Mouse (Mus musculus): ENCODE results near the gene Smco3. TPM values are rescaled to one million over a fixed set of nuclear protein-coding genes. Genes with fewer than 3 reads are reported as not detected.
A peak's percentile ranks its signal among the peaks of the same experiment; 100 is the strongest.

Gene Smco3
- total and polyA plus RNA-seq, 3 experiments, result 0.38 TPM; not detected in 2

DNA sequence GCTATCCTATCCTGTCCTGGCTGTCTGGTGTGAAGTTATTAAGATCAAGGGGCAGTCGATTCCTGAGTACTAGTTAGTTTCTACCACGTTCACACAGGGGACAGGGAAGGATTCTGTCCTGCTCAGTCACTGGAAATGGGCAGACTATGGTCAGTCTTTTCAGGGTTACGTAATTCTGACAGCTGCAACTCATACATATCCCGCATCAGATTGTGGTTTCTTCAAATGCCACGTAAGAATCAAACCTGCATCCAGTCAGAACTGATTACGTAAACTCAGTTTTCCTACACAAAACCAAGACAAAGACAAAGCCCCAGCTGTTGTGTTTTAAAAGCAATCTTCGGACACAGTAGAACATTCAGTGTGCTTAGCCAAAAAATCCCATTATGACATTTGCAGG lies 19.9 kb downstream of the Smco3 start:
- peaks cover 41% of the 10 kb centered on the region for H3K4me1 ChIP-seq (ENCODE audit: insufficient read depth, low read depth, low read length)
- TF ChIP-seq POLR2AphosphoS5 (IDR thresholded peaks at IDR 0.05; ENCODE audit: insufficient replicate concordance, low read depth, low read length) (no peak), CTCF (IDR thresholded peaks at IDR 0.05; ENCODE audit: low read depth, low read length) (no peak), GATA1 (IDR thresholded peaks at IDR 0.05; ENCODE audit: borderline replicate concordance, low read length) (no peak), TAL1 (conservative IDR thresholded peaks at IDR 0.05; ENCODE audit: low read depth, low read length) (no peak), GATA2 (IDR thresholded peaks at IDR 0.05; ENCODE audit: borderline replicate concordance, low read depth, low read length) (no peak)
- H3K4me3 ChIP-seq (ENCODE audit: low read depth, low read length), result no peak overlapping the region
- DNase-seq (ENCODE audit: low spot score), result no peak
- no peaks in the 10 kb centered on the region for H3K9me3 ChIP-seq (replicated peaks)
- H3K27me3 ChIP-seq (ENCODE audit: insufficient read depth, low read length), result no peaks in the 10 kb centered on the region
- H3K36me3 ChIP-seq (replicated peaks), result peaks cover 93% of the 10 kb centered on the region
- ATAC-seq (ENCODE audit: extremely low read depth, insufficient number of reproducible peaks, low FRiP score, poor library complexity, severe bottlenecking), result no peak

DNA sequence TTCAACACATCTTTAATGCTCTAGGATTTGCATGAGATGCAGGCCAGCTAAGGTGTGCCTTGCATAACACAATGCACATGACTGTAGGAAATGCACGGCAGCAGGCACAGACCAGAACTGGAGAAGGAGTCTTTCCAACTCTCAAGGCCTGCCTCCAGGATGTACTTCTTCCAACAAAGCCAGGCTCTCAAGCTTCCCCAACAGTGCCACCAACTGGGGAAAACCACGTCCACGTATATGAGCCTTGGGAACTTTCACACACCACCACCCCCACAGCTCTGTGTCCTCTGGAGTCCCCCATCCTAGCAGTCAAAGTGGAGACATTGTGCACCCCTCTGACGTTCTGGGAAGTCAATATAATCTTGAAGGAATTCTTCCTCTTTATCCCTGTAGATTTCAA lies 22.1 kb downstream of the Smco3 start:
- no peak overlapping the region for H3K4me3 ChIP-seq (ENCODE audit: low read depth, low read length)
- ATAC-seq (ENCODE audit: extremely low read depth, insufficient number of reproducible peaks, low FRiP score, poor library complexity, severe bottlenecking), result no peak
- DNase-seq (ENCODE audit: low spot score), result no peak
- no peaks in the 10 kb centered on the region for H3K27me3 ChIP-seq (ENCODE audit: insufficient read depth, low read length)
- H3K4me1 ChIP-seq (ENCODE audit: insufficient read depth, low read depth, low read length), result peaks cover 42% of the 10 kb centered on the region
- no peaks in the 10 kb centered on the region for H3K9me3 ChIP-seq (replicated peaks)
- TF ChIP-seq POLR2AphosphoS5 (IDR thresholded peaks at IDR 0.05; ENCODE audit: insufficient replicate concordance, low read depth, low read length), result no peak
- no peak for TF ChIP-seq TAL1 (conservative IDR thresholded peaks at IDR 0.05; ENCODE audit: low read depth, low read length)
- TF ChIP-seq CTCF (IDR thresholded peaks at IDR 0.05; ENCODE audit: low read depth, low read length), result no peak
- no peak for TF ChIP-seq GATA2 (IDR thresholded peaks at IDR 0.05; ENCODE audit: borderline replicate concordance, low read depth, low read length)
- no peak for TF ChIP-seq GATA1 (IDR thresholded peaks at IDR 0.05; ENCODE audit: borderline replicate concordance, low read length)
- peaks cover 80% of the 10 kb centered on the region for H3K36me3 ChIP-seq (replicated peaks)

DNA sequence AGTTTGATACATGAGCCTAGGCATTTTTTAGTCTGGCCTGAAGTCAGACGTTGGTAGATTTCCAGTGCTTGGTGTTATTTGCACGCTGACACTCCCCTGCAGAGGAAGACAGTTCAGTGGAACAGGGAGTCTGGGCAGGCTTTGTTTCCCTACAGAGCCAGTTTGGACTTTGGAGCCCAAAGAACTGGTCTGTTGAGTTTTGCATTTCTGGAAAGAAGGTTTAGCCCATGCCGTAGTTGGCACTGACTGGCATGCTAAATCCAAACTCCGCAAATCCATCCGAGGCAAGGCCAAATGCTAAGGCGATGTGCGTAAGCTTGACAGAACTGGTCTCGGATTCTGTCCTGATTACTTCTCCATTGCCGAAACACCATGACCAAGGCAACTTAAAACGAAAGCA lies 24.1 kb downstream of the Smco3 start:
- TF ChIP-seq POLR2AphosphoS5 (IDR thresholded peaks at IDR 0.05; ENCODE audit: insufficient replicate concordance, low read depth, low read length) (0 out of 2 replicates have a peak, but pooled peaks have one; percentile 74), CTCF (IDR thresholded peaks at IDR 0.05; ENCODE audit: low read depth, low read length) (no peak)
- Histone ChIP-seq H3K4me1 (ENCODE audit: insufficient read depth, low read depth, low read length) (peaks cover 51% of the 10 kb centered on the region), H3K36me3 (replicated peaks) (peaks cover 63% of the 10 kb centered on the region)

DNA sequence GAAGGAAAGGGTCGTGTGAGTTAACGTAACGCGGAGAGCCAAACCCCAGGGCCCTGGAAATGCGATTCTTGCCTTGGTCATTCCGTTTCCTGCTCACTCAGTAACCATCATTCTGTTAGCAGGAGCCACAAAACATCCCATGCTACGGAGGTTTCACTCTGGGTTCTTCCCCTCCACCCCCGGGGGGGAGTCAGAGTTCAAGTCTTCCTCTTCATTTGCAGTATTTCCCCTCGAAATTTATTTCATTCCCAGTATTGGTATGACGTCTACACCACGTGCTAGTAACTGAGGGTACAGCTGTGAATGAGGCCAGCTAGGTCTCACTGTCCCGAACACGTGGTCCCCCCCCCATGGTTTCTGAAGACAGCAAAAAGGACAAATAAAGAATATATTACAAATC lies 25.6 kb downstream of the Smco3 start:
- TF ChIP-seq CTCF (IDR thresholded peaks at IDR 0.05; ENCODE audit: low read depth, low read length), result no peak
- TF ChIP-seq TAL1 (conservative IDR thresholded peaks at IDR 0.05; ENCODE audit: low read depth, low read length), result no peak
- no peak for TF ChIP-seq GATA2 (IDR thresholded peaks at IDR 0.05; ENCODE audit: borderline replicate concordance, low read depth, low read length)
- Histone ChIP-seq H3K27me3 (ENCODE audit: insufficient read depth, low read length) (no peaks in the 10 kb centered on the region), H3K36me3 (replicated peaks) (peaks cover 49% of the 10 kb centered on the region), H3K9me3 (replicated peaks) (no peaks in the 10 kb centered on the region), H3K4me3 (ENCODE audit: low read depth, low read length) (peak overlapping the region; percentile 81), H3K4me1 (ENCODE audit: insufficient read depth, low read depth, low read length) (peaks cover 52% of the 10 kb centered on the region)
- DNase-seq (ENCODE audit: low spot score) (no peak), ATAC-seq (ENCODE audit: extremely low read depth, insufficient number of reproducible peaks, low FRiP score, poor library complexity, severe bottlenecking) (no peak)

More for the DNA sequence above, 24.1 kb downstream of the Smco3 start:
- no peaks in the 10 kb centered on the region for H3K9me3 ChIP-seq (replicated peaks)
- H3K27me3 ChIP-seq (ENCODE audit: insufficient read depth, low read length), result no peaks in the 10 kb centered on the region
- DNase-seq (ENCODE audit: low spot score) (no peak), ATAC-seq (ENCODE audit: extremely low read depth, insufficient number of reproducible peaks, low FRiP score, poor library complexity, severe bottlenecking) (no peak)
- H3K4me3 ChIP-seq (ENCODE audit: low read depth, low read length), result no peak overlapping the region

DNA sequence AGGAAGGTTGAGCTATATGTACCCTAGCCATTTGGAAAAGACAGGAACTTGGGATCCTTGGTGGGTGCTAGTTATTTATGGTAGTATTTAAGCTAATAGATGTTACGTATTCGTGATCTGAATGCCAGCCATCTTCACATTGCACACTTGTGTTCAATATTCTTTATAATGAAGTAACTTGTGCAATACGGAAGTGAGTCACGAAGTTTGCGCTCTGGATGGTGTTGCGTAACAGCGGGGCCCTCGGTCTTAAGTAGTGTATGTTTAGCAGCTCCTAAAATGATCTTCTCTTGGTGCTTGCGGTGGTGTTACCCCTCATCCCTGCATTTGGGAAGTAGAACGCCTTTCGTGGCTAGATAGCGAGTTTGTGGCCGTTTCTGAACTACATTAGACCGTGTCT lies 26.2 kb downstream of the Smco3 start:
- Histone ChIP-seq H3K4me3 (ENCODE audit: low read depth, low read length) (peak overlapping the region; percentile 81), H3K27me3 (ENCODE audit: insufficient read depth, low read length) (no peaks in the 10 kb centered on the region), H3K4me1 (ENCODE audit: insufficient read depth, low read depth, low read length) (peaks cover 48% of the 10 kb centered on the region), H3K36me3 (replicated peaks) (peaks cover 43% of the 10 kb centered on the region), H3K9me3 (replicated peaks) (no peaks in the 10 kb centered on the region)
- TF ChIP-seq TAL1 (conservative IDR thresholded peaks at IDR 0.05; ENCODE audit: low read depth, low read length) (no peak), GATA1 (IDR thresholded peaks at IDR 0.05; ENCODE audit: borderline replicate concordance, low read length) (no peak), POLR2AphosphoS5 (IDR thresholded peaks at IDR 0.05; ENCODE audit: insufficient replicate concordance, low read depth, low read length) (no peak), CTCF (IDR thresholded peaks at IDR 0.05; ENCODE audit: low read depth, low read length) (no peak), GATA2 (IDR thresholded peaks at IDR 0.05; ENCODE audit: borderline replicate concordance, low read depth, low read length) (no peak)
- ATAC-seq (ENCODE audit: extremely low read depth, insufficient number of reproducible peaks, low FRiP score, poor library complexity, severe bottlenecking), result peak; percentile 36
- peak; percentile 48 for DNase-seq (ENCODE audit: low spot score)

DNA sequence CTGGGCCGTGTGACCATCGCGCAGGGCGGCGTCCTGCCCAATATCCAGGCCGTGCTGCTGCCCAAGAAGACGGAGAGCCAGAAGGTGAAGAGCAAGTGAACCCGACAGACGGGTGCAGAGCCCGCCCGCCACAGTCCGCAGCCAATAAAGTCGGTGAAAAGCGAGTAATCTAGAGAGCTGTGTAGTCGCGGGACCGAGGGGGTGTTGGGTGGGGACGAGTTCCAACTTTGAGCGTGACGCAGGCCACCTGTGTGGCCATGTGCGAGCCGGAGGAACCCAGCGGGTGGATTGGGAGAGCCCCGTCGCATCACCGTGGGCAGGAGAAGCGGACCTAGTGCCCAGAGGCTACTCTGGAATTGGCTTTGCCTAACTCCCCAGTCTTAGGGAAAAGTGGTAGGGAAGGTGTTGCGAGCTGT lies 26.6 kb downstream of the Smco3 start:
- Histone ChIP-seq H3K36me3 (replicated peaks) (peaks cover 39% of the 10 kb centered on the region), H3K4me3 (ENCODE audit: low read depth, low read length) (peak overlapping the region; percentile 81), H3K27me3 (ENCODE audit: insufficient read depth, low read length) (no peaks in the 10 kb centered on the region), H3K9me3 (replicated peaks) (no peaks in the 10 kb centered on the region), H3K4me1 (ENCODE audit: insufficient read depth, low read depth, low read length) (peaks cover 48% of the 10 kb centered on the region)
- no peak for ATAC-seq (ENCODE audit: extremely low read depth, insufficient number of reproducible peaks, low FRiP score, poor library complexity, severe bottlenecking)
- DNase-seq (ENCODE audit: low spot score), result peak; percentile 25
- TF ChIP-seq POLR2AphosphoS5 (IDR thresholded peaks at IDR 0.05; ENCODE audit: insufficient replicate concordance, low read depth, low read length) (no peak), GATA1 (IDR thresholded peaks at IDR 0.05; ENCODE audit: borderline replicate concordance, low read length) (no peak), TAL1 (conservative IDR thresholded peaks at IDR 0.05; ENCODE audit: low read depth, low read length) (no peak), GATA2 (IDR thresholded peaks at IDR 0.05; ENCODE audit: borderline replicate concordance, low read depth, low read length) (no peak), CTCF (IDR thresholded peaks at IDR 0.05; ENCODE audit: low read depth, low read length) (no peak)

DNA sequence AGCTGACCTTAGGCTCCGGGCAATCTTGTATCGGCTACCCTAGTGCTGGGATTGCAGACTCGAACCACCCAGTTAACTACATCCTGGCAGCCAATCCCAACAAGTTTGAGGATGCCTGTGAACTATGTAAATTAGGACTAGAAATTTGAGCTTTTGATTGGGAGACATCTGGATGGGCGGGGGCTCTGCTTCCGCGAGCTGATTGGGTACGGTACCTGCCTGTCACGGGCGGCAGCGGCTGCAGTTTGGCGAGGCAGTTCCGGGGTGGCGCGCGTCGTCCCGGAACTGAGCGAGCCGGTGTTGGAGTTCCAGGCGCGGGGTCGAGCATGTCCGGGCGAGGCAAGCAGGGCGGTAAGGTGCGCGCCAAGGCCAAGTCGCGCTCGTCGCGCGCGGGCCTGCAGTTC lies 27.2 kb downstream of the Smco3 start, which contains the start of gene H2afj:
Gene H2afj, plus strand, starts transcription at position 231 of the 404 bp plus-strand sequence.
- Histone ChIP-seq H3K36me3 (replicated peaks) (peaks cover 33% of the 10 kb centered on the region), H3K9me3 (replicated peaks) (no peaks in the 10 kb centered on the region), H3K4me3 (ENCODE audit: low read depth, low read length) (peak within 1 kb of the TSS; percentile 81), H3K4me1 (ENCODE audit: insufficient read depth, low read depth, low read length) (peaks cover 51% of the 10 kb centered on the region), H3K27me3 (ENCODE audit: insufficient read depth, low read length) (no peaks in the 10 kb centered on the region)
- peak; percentile 89 for DNase-seq (ENCODE audit: low spot score)
- peak; percentile 52 for ATAC-seq (ENCODE audit: extremely low read depth, insufficient number of reproducible peaks, low FRiP score, poor library complexity, severe bottlenecking)
- TF ChIP-seq POLR2AphosphoS5 (IDR thresholded peaks at IDR 0.05; ENCODE audit: insufficient replicate concordance, low read depth, low read length) (no peak), TAL1 (conservative IDR thresholded peaks at IDR 0.05; ENCODE audit: low read depth, low read length) (no peak), CTCF (IDR thresholded peaks at IDR 0.05; ENCODE audit: low read depth, low read length) (no peak), GATA1 (IDR thresholded peaks at IDR 0.05; ENCODE audit: borderline replicate concordance, low read length) (no peak), GATA2 (IDR thresholded peaks at IDR 0.05; ENCODE audit: borderline replicate concordance, low read depth, low read length) (no peak)

Measured in G1E (cell line).